Mouse (Mus musculus): Measurements from ENCODE around the gene Gm10959. TPM values are rescaled to one million over a fixed set of nuclear protein-coding genes. Genes with fewer than 3 reads are reported as not detected.

Gm10959 gene
- total RNA-seq, 1 experiment from 2014 or later, result not detected

GRCm38 (mm10) chr3:122895189-122895731, 23.9 kb downstream of the Gm10959 start:
- ATAC-seq (replicated peaks; ENCODE audit: low read depth, poor library complexity, severe bottlenecking), result no peak

GRCm38 (mm10) chr3:122894772-122895171, 24.4 kb downstream of the Gm10959 start, which contains the start of gene Fabp2:
Gene Fabp2 (plus strand): TSS chr3:122895072.
- no peak for ATAC-seq (replicated peaks; ENCODE audit: low read depth, poor library complexity, severe bottlenecking)

GRCm38 (mm10) chr3:122888371-122888819, 30.8 kb downstream of the Gm10959 start:
- ATAC-seq (replicated peaks; ENCODE audit: low read depth, poor library complexity, severe bottlenecking), result peak; percentile 58

- ATAC-seq (replicated peaks; ENCODE audit: low read depth, poor library complexity, severe bottlenecking), result no peak
Observed at GRCm38 (mm10) chr3:122887505-122888301, 31.5 kb downstream of the Gm10959 start.

GRCm38 (mm10) chr3:122878705-122879315, 40.4 kb downstream of the Gm10959 start:
- no peak for ATAC-seq (replicated peaks; ENCODE audit: low read depth, poor library complexity, severe bottlenecking)

GRCm38 (mm10) chr3:122877543-122877942, 41.6 kb downstream of the Gm10959 start:
- no peak for ATAC-seq (replicated peaks; ENCODE audit: low read depth, poor library complexity, severe bottlenecking)

- ATAC-seq (replicated peaks; ENCODE audit: low read depth, poor library complexity, severe bottlenecking), result no peak
Observed at GRCm38 (mm10) chr3:122876870-122877269, 42.3 kb downstream of the Gm10959 start.

GRCm38 (mm10) chr3:122871596-122871995, 47.6 kb downstream of the Gm10959 start:
- no peak for ATAC-seq (replicated peaks; ENCODE audit: low read depth, poor library complexity, severe bottlenecking)

GRCm38 (mm10) chr3:122868270-122868669, 50.9 kb downstream of the Gm10959 start:
- ATAC-seq (replicated peaks; ENCODE audit: low read depth, poor library complexity, severe bottlenecking), result no peak

- no peak for ATAC-seq (replicated peaks; ENCODE audit: low read depth, poor library complexity, severe bottlenecking)
Observed at GRCm38 (mm10) chr3:122865092-122865491, 54.1 kb downstream of the Gm10959 start.

Other genes with a start within 250 kb of the Gm10959 start
- 7.1 and 10.1 TPM in 2 replicates for gene Pde5a, start 190.4 kb downstream of the Gm10959 start, total RNA-seq (2017)
- gene Fabp2, start 24.3 kb downstream of the Gm10959 start, total RNA-seq (2017), result not detected in 2 replicates
- gene 1810037I17Rik, start 4.8 kb upstream of the Gm10959 start, total RNA-seq (2017), result 27.8 and 34.7 TPM in 2 replicates
- gene Usp53, start 65.2 kb upstream of the Gm10959 start, total RNA-seq (2017), result 10.6 and 20.8 TPM in 2 replicates
- not detected in 2 replicates for gene Myoz2, start 115.7 kb upstream of the Gm10959 start, total RNA-seq (2017)